Mouse (Mus musculus) WW6 (cell line): Measurements from ENCODE around the gene Rex2.
"Not testable (repeated sequence)": the region's sequence is repeated elsewhere in the genome, so short reads cannot be mapped to it uniquely, and the experiment has no call there.

ENCODE experiments used
- DNase-seq: peaks from one replicate; pipeline ENCODE4 v3.0.0-alpha.2; 2013; ENCODE audit warnings: low read depth, low spot score

Rex2 gene

GRCm38 (mm10) chr4:147021550-147021949 is at the start of gene Rex2:
Gene Rex2, plus strand, starts transcription at chr4:147021850.
- not testable (repeated sequence) for DNase-seq

- DNase-seq: not testable (repeated sequence)
Measured at GRCm38 (mm10) chr4:146976581-146976980, 45.1 kb upstream of the Rex2 start.

GRCm38 (mm10) chr4:147018400-147018799 is 3.2 kb upstream of the Rex2 start:
- not testable (repeated sequence) for DNase-seq

- not testable (repeated sequence) for DNase-seq
Measured at GRCm38 (mm10) chr4:147026374-147026773, 4.7 kb downstream of the Rex2 start.

GRCm38 (mm10) chr4:147031308-147032036 is 9.8 kb downstream of the Rex2 start:
- DNase-seq: not testable (repeated sequence)

GRCm38 (mm10) chr4:147063768-147064167 is 42.1 kb downstream of the Rex2 start:
- not testable (repeated sequence) for DNase-seq

- DNase-seq: not testable (repeated sequence)
Measured at GRCm38 (mm10) chr4:147065861-147066260, 44.2 kb downstream of the Rex2 start.

- not testable (repeated sequence) for DNase-seq
Measured at GRCm38 (mm10) chr4:147066380-147066779, 44.7 kb downstream of the Rex2 start.

GRCm38 (mm10) chr4:147095641-147096040 is 74.0 kb downstream of the Rex2 start:
- not testable (repeated sequence) for DNase-seq

- DNase-seq: not testable (repeated sequence)
Measured at GRCm38 (mm10) chr4:147101666-147102626, 80.3 kb downstream of the Rex2 start.

GRCm38 (mm10) chr4:147103814-147104213 is 82.2 kb downstream of the Rex2 start:
- not testable (repeated sequence) for DNase-seq
